Mouse (Mus musculus) embryonic stem cell, embryonic (primary cell): ENCODE results near the gene Foxp1.

ENCODE experiments used
- CTCF ChIA-PET, 4 experiments: fragments of 300-600 bp in 2 of 4; fragments of 350-600 bp in 2 of 4; sonication (Branson Sonifier 250); formaldehyde crosslinking; loops; one replicate each; lab custom pipeline; 2022; ENCODE audit warnings: inconsistent platforms in 2 of 4; lab: Charles Lee
- POLR2A ChIA-PET, 4 experiments: fragments of 300-600 bp in 2 of 4; fragments of 350-600 bp in 2 of 4; sonication (Branson Sonifier 250); formaldehyde crosslinking; loops; one replicate each; lab custom pipeline; 2022; ENCODE audit warnings: antibody characterized with exemption in 4 of 4, inconsistent platforms in 1 of 4; lab: Charles Lee

Gene Foxp1

DNA sequence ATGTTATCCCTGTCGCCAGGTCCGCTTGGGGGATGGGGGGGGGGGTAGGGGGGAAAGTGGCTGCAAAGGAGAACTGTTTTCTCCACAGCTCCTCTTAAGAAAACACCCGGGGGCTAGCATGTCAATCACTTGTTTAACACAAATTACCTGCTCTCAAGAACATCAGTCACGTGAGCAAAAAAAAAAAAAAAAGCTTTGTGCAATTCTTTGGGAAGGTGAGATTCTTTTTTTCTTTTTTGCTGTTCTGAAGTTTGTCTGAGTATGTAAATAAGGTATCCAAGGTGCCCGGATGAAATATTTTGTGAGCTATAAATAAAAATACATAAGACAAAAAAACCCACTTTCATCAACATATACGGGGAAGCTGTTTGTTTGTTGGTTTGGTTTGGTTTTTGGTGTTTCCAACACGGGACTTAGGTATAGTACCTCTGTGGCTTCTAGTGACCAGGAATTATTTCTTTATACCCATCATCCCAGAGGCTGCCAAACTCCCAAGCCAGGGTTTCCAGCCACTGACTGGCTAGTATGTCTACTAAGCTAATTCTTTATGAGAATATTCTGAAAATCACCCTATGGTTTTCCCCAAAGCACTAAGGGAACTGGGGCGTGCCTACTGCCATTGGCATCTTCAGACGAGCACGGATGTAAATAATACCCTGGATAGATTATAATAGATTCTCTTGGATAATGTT is 1.3 kb upstream of the Foxp1 start:
- CTCF ChIA-PET: interaction anchor here (0.5 to 0.7 kb wide), 7 partner anchors 83 to 1518 kb away, joined by 3 to 9 read pairs (median 5); no protein-coding TSS in a partner anchor
- POLR2A ChIA-PET: interaction anchor here (0.7 to 1.9 kb wide), 12 partner anchors 11 to 558 kb away, joined by 3 to 10 read pairs (median 5); no protein-coding TSS in a partner anchor

GRCm38 (mm10) chr6:99523109-99523632 is 650 bp upstream of the Foxp1 start:
- ChIA-PET CTCF (interaction anchor here (0.5 to 0.7 kb wide), 5 partner anchors 119 to 547 kb away, joined by 3 to 7 read pairs (median 4); no protein-coding TSS in a partner anchor), POLR2A (interaction anchor here in 2 of 4 experiments (0.6 to 1.9 kb wide), 8 partner anchors 13 to 1103 kb away, joined by 3 to 10 read pairs (median 4); no protein-coding TSS in a partner anchor)

DNA sequence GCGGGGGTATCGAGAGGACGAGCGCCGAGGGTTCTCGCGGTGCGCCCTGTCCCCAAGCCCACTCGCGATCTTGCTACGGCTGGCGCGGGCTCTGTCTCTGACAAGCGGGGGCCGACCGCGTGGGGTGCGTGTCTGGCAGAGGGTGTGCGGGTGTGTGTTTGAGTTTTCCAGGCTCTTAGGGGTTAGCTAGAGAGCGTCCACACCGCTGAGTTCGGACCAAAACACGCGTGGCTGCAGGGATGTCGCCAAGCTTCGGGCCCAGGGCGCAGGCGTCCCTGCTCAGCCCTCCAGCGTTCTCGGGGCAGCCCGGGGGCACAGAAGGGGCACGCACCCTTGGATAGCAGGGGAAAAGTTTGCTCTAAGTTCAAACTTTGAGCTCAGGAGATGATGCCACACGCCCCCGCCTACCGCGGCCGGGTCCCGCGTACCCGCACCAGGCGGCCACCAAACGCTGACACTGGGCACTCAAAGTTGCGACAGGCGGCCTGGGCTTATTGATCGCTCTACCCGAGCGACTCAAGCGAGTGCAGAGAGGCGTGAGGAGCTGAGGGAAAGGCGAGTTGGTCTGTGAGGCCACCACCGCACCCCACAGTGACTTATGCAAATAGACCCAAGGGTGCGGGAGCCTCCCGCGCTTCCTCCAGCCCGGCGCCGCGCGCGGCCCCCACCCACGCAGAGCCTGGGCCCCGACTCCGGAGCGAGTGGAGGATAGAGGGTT is 721 bp downstream of the Foxp1 start:
- ChIA-PET POLR2A (interaction anchor here (0.6 to 1.9 kb wide), 10 partner anchors 11 to 856 kb away, joined by 3 to 10 read pairs (median 3); no protein-coding TSS in a partner anchor), CTCF (interaction anchor here in 1 of 4 experiments (0.5 to 0.6 kb wide), 2 partner anchors 141 to 390 kb away, joined by 3 to 6 read pairs; no protein-coding TSS in a partner anchor)

GRCm38 (mm10) chr6:99521038-99521640 is 1.4 kb downstream of the Foxp1 start:
- CTCF ChIA-PET: interaction anchor here in 2 of 4 experiments (0.5 to 0.6 kb wide), 4 partner anchors 54 to 389 kb away, joined by 3 to 6 read pairs (median 4); no protein-coding TSS in a partner anchor

GRCm38 (mm10) chr6:99520676-99521037 is 1.9 kb downstream of the Foxp1 start:
- CTCF ChIA-PET: interaction anchor here in 1 of 4 experiments (0.5 to 0.6 kb wide), 2 partner anchors 54 to 117 kb away, joined by 3 to 6 read pairs; no protein-coding TSS in a partner anchor

More at GRCm38 (mm10) chr6:99521038-99521640, 1.4 kb downstream of the Foxp1 start:
- POLR2A ChIA-PET: interaction anchor here (0.6 to 1.5 kb wide), 9 partner anchors 10 to 988 kb away, joined by 3 to 4 read pairs (median 3); no protein-coding TSS in a partner anchor

DNA sequence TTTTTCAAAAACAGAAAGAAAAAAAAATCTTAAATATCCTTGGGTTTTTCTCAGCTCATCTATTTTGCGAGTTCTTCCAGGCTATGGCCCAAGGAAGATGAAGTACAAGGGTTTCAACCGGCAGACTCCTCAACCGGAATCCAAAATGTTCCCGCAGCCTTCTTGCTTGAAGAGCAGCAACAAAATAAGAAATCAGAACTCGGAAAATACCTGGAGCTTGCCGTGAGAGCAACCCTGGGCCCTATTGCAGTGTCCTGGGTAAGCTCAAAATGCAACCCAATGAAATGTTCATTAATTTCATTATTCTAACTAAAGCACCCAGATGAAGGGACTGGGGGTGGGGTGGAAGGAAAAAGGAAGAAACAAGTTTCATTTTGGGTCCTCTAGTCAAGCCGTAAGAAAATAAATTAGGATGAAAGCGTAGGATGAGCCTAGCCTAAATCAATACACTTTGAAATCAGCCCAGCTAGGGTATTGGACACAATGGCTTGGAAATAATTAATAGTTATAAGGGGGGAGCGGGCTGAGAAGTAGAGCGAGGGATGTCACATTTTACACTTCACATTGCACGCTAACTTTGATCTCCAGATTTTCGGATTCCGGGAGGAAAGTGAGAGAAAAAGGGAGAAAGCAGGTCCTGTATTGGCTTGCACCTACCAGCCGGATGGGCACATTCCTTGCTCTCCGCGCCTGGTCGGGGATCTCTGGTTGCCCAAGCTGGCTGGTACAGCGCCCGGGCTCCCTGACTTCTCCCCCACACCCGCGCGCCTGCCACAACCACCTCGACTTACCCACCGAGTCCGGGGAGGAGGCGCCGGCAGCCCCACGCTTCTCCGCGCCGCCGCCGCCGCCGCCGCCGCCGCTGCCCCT is 2.5 kb downstream of the Foxp1 start:
- ChIA-PET CTCF (interaction anchor here in 1 of 4 experiments (0.6 kb wide), 1 partner anchor 55 kb away, joined by 3 read pairs; no protein-coding TSS in a partner anchor), POLR2A (interaction anchor here in 2 of 4 experiments (0.6 to 1.3 kb wide), 5 partner anchors 15 to 494 kb away, joined by 3 read pairs; no protein-coding TSS in a partner anchor)

More at GRCm38 (mm10) chr6:99520676-99521037, 1.9 kb downstream of the Foxp1 start:
- POLR2A ChIA-PET: interaction anchor here in 3 of 4 experiments (0.6 to 1.5 kb wide), 7 partner anchors 10 to 988 kb away, joined by 3 read pairs; no protein-coding TSS in a partner anchor

- ChIA-PET CTCF (interaction anchor here in 1 of 4 experiments (0.6 kb wide), 2 partner anchors 507 to 987 kb away, joined by 3 to 10 read pairs; no protein-coding TSS in a partner anchor), POLR2A (interaction anchor here in 1 of 4 experiments (0.6 kb wide), 1 partner anchor 14 kb away, joined by 3 read pairs; no protein-coding TSS in a partner anchor)
Measured at GRCm38 (mm10) chr6:99519052-99519451, 3.5 kb downstream of the Foxp1 start.

- ChIA-PET CTCF (interaction anchor here in 1 of 4 experiments (1.0 kb wide), 1 partner anchor 10 kb away, joined by 3 read pairs; no protein-coding TSS in a partner anchor), POLR2A (interaction anchor here in 1 of 4 experiments (0.7 kb wide), 1 partner anchor 55 kb away, joined by 4 read pairs; no protein-coding TSS in a partner anchor)
Measured at GRCm38 (mm10) chr6:99515667-99516199, 6.8 kb downstream of the Foxp1 start.

DNA sequence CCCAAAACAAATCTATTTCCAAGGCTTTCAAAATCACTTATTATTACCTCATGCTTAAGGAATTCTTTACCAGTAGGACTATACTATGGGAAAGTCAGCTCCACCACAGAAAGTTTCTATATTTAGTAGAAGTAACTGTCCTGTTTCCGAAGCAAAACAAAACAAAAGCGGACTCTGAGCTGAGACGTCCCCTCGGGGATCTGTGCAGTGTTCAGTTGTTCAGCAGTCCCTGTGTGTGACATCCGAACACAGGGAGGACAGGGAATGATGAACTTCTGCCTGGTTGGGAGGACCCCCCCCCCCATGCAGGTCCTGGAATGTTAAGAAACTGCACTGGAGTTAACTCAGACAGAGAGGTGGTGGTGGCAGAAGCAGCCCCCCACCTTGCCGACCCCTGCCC is 10.7 kb downstream of the Foxp1 start:
- POLR2A ChIA-PET: no interaction called here
- CTCF ChIA-PET: no interaction called here

DNA sequence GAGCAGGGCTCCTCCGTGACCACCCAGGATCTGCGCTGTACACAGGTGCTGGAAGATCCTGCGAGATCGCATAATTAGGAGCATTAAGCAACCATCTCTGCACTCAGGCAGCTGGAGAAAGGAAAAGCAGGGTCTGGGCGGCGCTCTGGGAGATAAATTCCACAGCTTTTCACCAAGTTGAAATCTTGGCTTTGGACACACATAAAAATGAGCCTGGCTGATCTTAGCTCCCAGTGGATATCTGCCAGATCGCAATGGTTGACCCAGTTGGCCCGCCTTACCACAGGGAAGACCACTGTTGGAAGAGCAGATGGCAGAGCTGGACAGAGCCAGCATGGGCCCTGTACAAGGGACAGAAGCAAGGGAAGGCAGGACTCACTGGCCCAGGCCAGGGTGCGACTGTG is 13.3 kb downstream of the Foxp1 start:
- ChIA-PET CTCF (interaction anchor here in 1 of 4 experiments (0.7 kb wide), 1 partner anchor 540 kb away, joined by 5 read pairs; no protein-coding TSS in a partner anchor), POLR2A (interaction anchor here in 1 of 4 experiments (0.6 to 1.3 kb wide), 2 partner anchors 12 to 13 kb away, joined by 3 to 10 read pairs; partner anchors contain the start of gene Foxp1)

DNA sequence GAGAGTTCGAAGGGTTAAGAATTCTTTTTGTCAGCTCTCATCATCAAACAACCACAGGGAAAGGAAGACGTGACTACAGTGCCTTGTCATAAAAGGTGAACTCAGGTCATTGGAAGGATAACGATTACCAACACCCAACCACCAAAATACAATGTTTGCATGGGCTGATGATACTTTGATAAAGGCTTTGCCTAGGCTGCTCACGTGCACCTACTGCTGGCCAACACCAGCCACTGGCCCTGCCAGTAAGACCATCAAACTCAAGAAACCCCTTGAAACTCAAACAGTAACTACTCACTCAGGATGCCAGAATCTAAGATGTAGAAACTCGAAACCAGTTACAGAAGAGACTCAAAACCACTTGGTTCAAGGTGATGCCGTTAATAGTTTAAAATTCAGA is 15.7 kb downstream of the Foxp1 start:
- ChIA-PET POLR2A (no interaction called here), CTCF (no interaction called here)

- ChIA-PET POLR2A (no interaction called here), CTCF (no interaction called here)
Measured at GRCm38 (mm10) chr6:99503741-99504140, 18.8 kb downstream of the Foxp1 start.

DNA sequence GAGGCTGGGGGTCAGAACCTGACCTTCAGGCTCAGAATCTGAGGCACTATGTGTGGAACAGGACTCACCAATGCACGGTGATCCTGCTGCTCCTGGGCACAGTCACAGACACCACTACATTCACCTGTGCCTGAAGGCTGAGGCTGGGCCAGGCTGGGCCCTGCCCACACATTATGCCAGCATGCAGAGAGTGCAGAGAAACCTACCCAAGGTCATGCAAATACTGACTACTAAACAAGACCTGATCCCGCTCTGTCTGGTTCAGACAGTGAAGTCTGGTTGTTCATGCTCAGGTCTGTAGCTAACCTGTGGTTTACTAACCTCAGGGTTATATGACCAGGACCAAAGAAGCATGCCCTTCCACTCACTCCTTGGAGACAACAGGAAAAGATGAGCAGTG is 19.8 kb downstream of the Foxp1 start:
- ChIA-PET POLR2A (no interaction called here), CTCF (no interaction called here)

- ChIA-PET CTCF (no interaction called here), POLR2A (no interaction called here)
Measured at GRCm38 (mm10) chr6:99502314-99502713, 20.2 kb downstream of the Foxp1 start.

DNA sequence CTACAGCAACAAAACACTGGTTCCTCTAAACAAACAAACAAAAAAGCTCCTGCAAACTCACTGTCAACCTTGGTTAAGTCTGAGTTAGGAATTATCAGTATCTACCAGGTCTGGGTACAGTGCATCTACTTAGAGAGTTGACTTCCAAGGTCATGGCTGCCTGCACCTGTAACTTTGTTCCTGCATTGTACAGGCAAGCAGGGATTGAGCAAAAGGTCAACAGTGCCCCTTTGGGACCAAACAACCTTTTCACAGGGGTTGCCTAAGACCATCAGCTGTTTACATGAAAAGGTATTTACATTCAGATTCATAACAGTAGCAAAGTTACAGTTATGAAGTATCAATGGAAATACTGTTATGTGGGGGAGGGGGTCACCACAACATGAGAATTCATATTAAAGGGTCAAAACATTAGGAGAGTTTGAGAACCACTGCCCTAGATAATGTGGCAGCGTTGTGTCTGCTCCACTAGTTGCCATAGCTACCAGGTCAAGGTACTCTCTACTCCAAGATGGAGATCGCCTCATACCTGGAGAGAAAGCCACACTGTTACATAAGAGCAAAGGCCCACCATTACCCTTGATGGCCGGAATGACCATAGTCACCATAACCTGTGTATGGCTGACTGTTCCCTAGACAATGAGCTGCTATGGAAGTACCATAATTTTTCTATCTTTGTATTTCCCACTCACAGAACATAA is 21.8 kb downstream of the Foxp1 start:
- ChIA-PET POLR2A (no interaction called here), CTCF (interaction anchor here in 1 of 4 experiments (0.6 kb wide), 1 partner anchor 29 kb away, joined by 7 read pairs; no protein-coding TSS in a partner anchor)

GRCm38 (mm10) chr6:99498082-99498481 is 24.4 kb downstream of the Foxp1 start:
- POLR2A ChIA-PET: interaction anchor here in 1 of 4 experiments (0.6 kb wide), 1 partner anchor 126 kb away, joined by 12 read pairs; no protein-coding TSS in a partner anchor

More at GRCm38 (mm10) chr6:99498082-99498481, 24.4 kb downstream of the Foxp1 start:
- CTCF ChIA-PET: no interaction called here
